Mouse (Mus musculus) lung, embryonic 14.5 days (tissue): ENCODE results near the gene Gm30191. TPM values are rescaled to one million over a fixed set of nuclear protein-coding genes. Genes with fewer than 3 reads are reported as not detected.

Experiments used
- ATAC-seq: fragments of 200-750 bp; cut with Nextera tagmentation; 2 replicates; pipeline ENCODE4 v1.8.0; 2017; ENCODE audit warnings: mild to moderate bottlenecking, moderate TSS enrichment, moderate library complexity; ENCODE audit not compliant: insufficient read depth
- DNase-seq: peaks from one replicate; pipeline ENCODE4 v3.0.0-alpha.2; 2015
- H3K27ac ChIP-seq: fragments of 300-500 bp; sonication (generic); 2 replicates; pipeline ENCODE4 v1.5.1; 2014; ENCODE audit warnings: low read depth, mild to moderate bottlenecking, moderate library complexity
- H3K27me3 ChIP-seq: fragments of 300-500 bp; sonication (generic); 2 replicates; pipeline ENCODE4 v1.6.1; 2014; ENCODE audit warnings: low read length, control low read depth; ENCODE audit not compliant: insufficient read depth
- H3K36me3 ChIP-seq: fragments of 300-500 bp; sonication (generic); 2 replicates; pipeline ENCODE4 v1.6.1; 2014; ENCODE audit warnings: control low read depth; ENCODE audit not compliant: insufficient read depth
- H3K4me1 ChIP-seq: fragments of 300-500 bp; sonication (generic); 2 replicates; pipeline ENCODE4 v1.6.1; 2014; ENCODE audit warnings: antibody characterized with exemption, control low read depth; ENCODE audit not compliant: insufficient read depth
- H3K4me2 ChIP-seq: fragments of 300-500 bp; sonication (generic); 2 replicates; pipeline ENCODE4 v1.6.1; 2014; ENCODE audit warnings: mild to moderate bottlenecking
- H3K4me3 ChIP-seq: fragments of 300-500 bp; sonication (generic); 2 replicates; pipeline ENCODE4 v1.5.1; 2014; ENCODE audit warnings: low read depth, low read length
- H3K9ac ChIP-seq: fragments of 300-500 bp; sonication (generic); 2 replicates; pipeline ENCODE4 v1.6.1; 2014
- H3K9me3 ChIP-seq: fragments of 300-500 bp; sonication (generic); 2 replicates; pipeline ENCODE4 v1.6.1; 2016; ENCODE audit warnings: low read depth, low read length, control low read depth
- CTCF ChIP-seq: IDR thresholded peaks from 2 replicates; pipeline ENCODE4 v1.5.1; 2016; ENCODE audit warnings: antibody characterized with exemption, low read depth
- WGBS: fragments of 180-500 bp; shearing (Covaris S2); extraction: QIAGEN DNeasy Blood & Tissue Kit; methylation state at CpG from one replicate; pipeline ENCODE4 v1.1.7; 2014; 5-methylcytosine and 5-hydroxymethylcytosine counted together
- polyA plus RNA-seq: library from polyadenylated mRNA; unstranded; fragments of >200 nt; fragmentation: Nextera tagmentation; extraction: Ambion mirVana; gene quantifications from 2 replicates; pipeline ENCODE4 v1.2.1, GENCODE M21; 2014

Gene Gm30191
- polyA plus RNA-seq, 1 experiment from 2014 or later, result not detected

DNA sequence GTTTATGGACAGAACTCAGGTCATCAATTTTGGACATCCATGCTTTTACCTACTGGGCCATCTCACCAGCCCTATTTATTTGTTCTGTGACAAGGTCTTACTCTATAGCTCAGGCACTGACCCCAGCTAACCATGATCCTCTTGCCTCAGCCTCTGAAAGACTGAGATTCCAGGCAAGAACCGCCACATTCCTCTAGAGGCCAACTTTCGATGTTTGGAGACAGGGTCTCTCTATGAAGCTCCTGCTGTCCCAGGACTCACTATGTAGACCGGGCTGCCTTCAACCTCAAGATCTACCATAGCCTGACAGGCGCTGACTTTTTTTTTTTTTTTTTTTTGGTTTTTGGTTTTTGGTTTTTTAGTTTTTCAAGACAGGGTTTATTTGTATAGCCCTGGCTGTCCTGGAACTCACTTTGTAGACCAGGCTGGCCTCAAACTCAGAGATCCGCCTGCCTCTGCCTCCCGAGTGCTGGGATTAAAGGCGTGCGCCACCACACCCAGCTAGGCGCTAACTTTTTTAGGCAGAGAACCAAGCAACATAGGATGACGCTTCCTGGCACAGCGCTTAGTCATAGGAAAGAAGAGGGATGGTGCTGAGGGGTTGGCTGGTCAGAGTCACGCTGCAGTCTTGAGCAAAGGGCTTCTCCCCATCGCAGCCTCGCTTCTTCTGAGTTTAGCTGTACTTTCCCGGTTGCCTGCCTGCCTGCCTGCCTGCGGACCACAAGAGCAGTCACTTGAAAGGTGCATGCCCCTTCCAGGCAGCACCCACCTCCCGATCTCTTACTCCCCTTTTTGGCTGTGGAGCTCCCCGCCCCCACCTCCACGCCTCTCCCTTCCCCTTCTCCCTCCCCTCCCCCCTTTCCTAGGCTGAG lies 52.1 kb downstream of the Gm30191 start:
- Histone ChIP-seq H3K4me1 (no peaks in the 10 kb centered on the region), H3K27ac (no peak overlapping the region), H3K36me3 (no peaks in the 10 kb centered on the region), H3K27me3 (no peaks in the 10 kb centered on the region), H3K9ac (no peak overlapping the region), H3K4me3 (no peak overlapping the region), H3K4me2 (no peak overlapping the region), H3K9me3 (0 out of 2 replicates have a peak, but pooled peaks cover 2% of the 10 kb centered on the region)
- DNase-seq (no peak), ATAC-seq (no peak)
- TF ChIP-seq CTCF, result no peak
- WGBS, result 72% methylated on average over 19 of the region's 19 CpGs

DNA sequence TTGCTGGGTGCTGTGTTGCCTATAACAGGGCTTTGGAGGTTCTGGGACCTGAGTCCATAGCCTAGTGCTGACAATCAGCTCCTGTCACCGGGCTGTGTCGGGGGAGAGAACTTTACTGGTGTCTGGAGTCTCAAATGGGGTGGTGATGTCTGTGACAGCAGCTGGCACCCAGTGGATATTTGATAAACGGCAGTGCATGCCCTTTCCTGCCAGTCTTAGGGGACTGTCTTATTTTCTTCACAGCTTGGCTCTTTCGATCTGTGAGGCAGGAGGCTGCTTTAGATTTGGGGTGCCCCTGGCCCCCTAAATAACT lies 52.7 kb downstream of the Gm30191 start:
- no peak overlapping the region for H3K4me2 ChIP-seq
- H3K27ac ChIP-seq, result no peak overlapping the region; the same call in 1 of the 2 replicates
- H3K27me3 ChIP-seq, result no peaks in the 10 kb centered on the region
- ATAC-seq, result no peak
- 58% methylated on average over 4 of the region's 4 CpGs for WGBS
- 0 out of 2 replicates have a peak, but pooled peaks cover 2% of the 10 kb centered on the region for H3K9me3 ChIP-seq
- no peak for DNase-seq
- no peak for TF ChIP-seq CTCF
- no peaks in the 10 kb centered on the region for H3K36me3 ChIP-seq
- no peaks in the 10 kb centered on the region for H3K4me1 ChIP-seq
- no peak overlapping the region for H3K9ac ChIP-seq
- H3K4me3 ChIP-seq, result no peak overlapping the region

Other genes with a start within 250 kb of the Gm30191 start
- gene Dhdds, start 246.0 kb upstream of the Gm30191 start, polyA plus RNA-seq, result 43.7 and 45.6 TPM in 2 replicates
- not detected in 2 replicates for gene Lin28a, start 228.1 kb upstream of the Gm30191 start, polyA plus RNA-seq
- not detected in 2 replicates for gene Zfp683, start 193.1 kb upstream of the Gm30191 start, polyA plus RNA-seq
- 2.9 and 4.0 TPM in 2 replicates for gene Crybg2, start 186.1 kb upstream of the Gm30191 start, polyA plus RNA-seq
- gene Cd52, start 151.9 kb upstream of the Gm30191 start, polyA plus RNA-seq, result 13.1 and 14.2 TPM in 2 replicates
- gene Ubxn11, start 144.4 kb upstream of the Gm30191 start, polyA plus RNA-seq, result 6.8 and 7.8 TPM in 2 replicates
- 384 and 400 TPM in 2 replicates for gene Sh3bgrl3, start 118.1 kb upstream of the Gm30191 start, polyA plus RNA-seq
- 35.7 and 37.9 TPM in 2 replicates for gene Cep85, start 59.8 kb upstream of the Gm30191 start, polyA plus RNA-seq
- gene Gm7534, start 43.9 kb upstream of the Gm30191 start, polyA plus RNA-seq, result not detected in 2 replicates
- gene Catsper4, start 19.6 kb upstream of the Gm30191 start, polyA plus RNA-seq, result 0.12 TPM in 1 of 2 replicates, not detected in the other
- 6.2 TPM in 2 replicates for gene Cnksr1, start 8.5 kb upstream of the Gm30191 start, polyA plus RNA-seq
- gene E130218I03Rik, start 3.3 kb upstream of the Gm30191 start, polyA plus RNA-seq, result 0.29 and 0.41 TPM in 2 replicates
- 16.4 and 17.5 TPM in 2 replicates for gene Zfp593, start 1.3 kb upstream of the Gm30191 start, polyA plus RNA-seq
- gene Grrp1, start 7.2 kb downstream of the Gm30191 start, polyA plus RNA-seq, result 10.2 and 11.6 TPM in 2 replicates
- gene Pdik1l, start 41.0 kb downstream of the Gm30191 start, polyA plus RNA-seq, result 21.2 and 21.4 TPM in 2 replicates
- 0.28 TPM in 1 of 2 replicates, not detected in the other for gene Trim63, start 68.2 kb downstream of the Gm30191 start, polyA plus RNA-seq
- 0.05 TPM in 1 of 2 replicates, not detected in the other for gene Slc30a2, start 96.2 kb downstream of the Gm30191 start, polyA plus RNA-seq
- 2.9 and 3.7 TPM in 2 replicates for gene Extl1, start 136.9 kb downstream of the Gm30191 start, polyA plus RNA-seq
- 10.5 and 12.2 TPM in 2 replicates for gene Pafah2, start 149.4 kb downstream of the Gm30191 start, polyA plus RNA-seq
- 1,723 and 1,772 TPM in 2 replicates for gene Stmn1, start 221.4 kb downstream of the Gm30191 start, polyA plus RNA-seq
- 1.1 TPM in 2 replicates for gene Paqr7, start 249.8 kb downstream of the Gm30191 start, polyA plus RNA-seq